Mouse (Mus musculus) adrenal gland, adult 8-10 months (tissue): Measurements from ENCODE around the gene Il17f. TPM values are rescaled to one million over a fixed set of nuclear protein-coding genes. Genes with fewer than 3 reads are reported as not detected.
A peak's percentile ranks its signal among the peaks of the same experiment; 100 is the strongest.
"Not testable (repeated sequence)": the region's sequence is repeated elsewhere in the genome, so short reads cannot be mapped to it uniquely, and the experiment has no call there.

Source experiments
- DNase-seq: peaks from one replicate; pipeline ENCODE4 v3.0.0; 2022
- total RNA-seq, 4 experiments: library from RNA; stranded (reverse); gene quantifications; 2 replicates each; pipeline ENCODE4 v1.2.4; 2022

Il17f gene
- total RNA-seq, 4 experiments from 2014 or later: not detected

- DNase-seq: no peak
Observed at GRCm38 (mm10) chr1:20778366-20778765, 12.1 kb downstream of the Il17f start.

GRCm38 (mm10) chr1:20774026-20774730 lies 16.2 kb downstream of the Il17f start:
- not testable (repeated sequence) for DNase-seq

GRCm38 (mm10) chr1:20766526-20766925 lies 23.9 kb downstream of the Il17f start:
- no peak for DNase-seq

GRCm38 (mm10) chr1:20761411-20761810 lies 29.0 kb downstream of the Il17f start:
- DNase-seq: no peak

GRCm38 (mm10) chr1:20760331-20760730 lies 30.1 kb downstream of the Il17f start:
- no peak for DNase-seq

- no peak for DNase-seq
Observed at GRCm38 (mm10) chr1:20759799-20760198, 30.6 kb downstream of the Il17f start.

GRCm38 (mm10) chr1:20757586-20757985 lies 32.8 kb downstream of the Il17f start:
- DNase-seq: peak; percentile 37

GRCm38 (mm10) chr1:20754439-20754838 lies 36.0 kb downstream of the Il17f start:
- no peak for DNase-seq

- no peak for DNase-seq
Observed at GRCm38 (mm10) chr1:20740496-20740998, 49.9 kb downstream of the Il17f start.

- no peak for DNase-seq
Observed at GRCm38 (mm10) chr1:20738483-20738882, 51.9 kb downstream of the Il17f start.

GRCm38 (mm10) chr1:20736572-20736971 lies 53.8 kb downstream of the Il17f start:
- DNase-seq: no peak

- DNase-seq: no peak
Observed at GRCm38 (mm10) chr1:20730903-20731302, 59.5 kb downstream of the Il17f start, which contains the start of gene Il17a. Gene Il17a (plus strand): TSS chr1:20730905.

Other genes starting within 250 kb of the Il17f start
- gene Pkhd1, start 172.6 kb downstream of the Il17f start, total RNA-seq: under 1 TPM; 0.03 to 0.15 (median 0.05) TPM
- not detected for gene Il17a, start 59.7 kb downstream of the Il17f start, total RNA-seq
- gene Mcm3, start 29.7 kb upstream of the Il17f start, total RNA-seq: 10 to 100 TPM; 12.9 to 19.4 (median 15.7) TPM
- 10 to 100 TPM; 57.6 to 67.3 (median 63.0) TPM for gene Paqr8, start 100.0 kb upstream of the Il17f start, total RNA-seq
- gene Efhc1, start 161.0 kb upstream of the Il17f start, total RNA-seq: 1 to 10 TPM; 2.7 to 4.0 (median 3.6) TPM